Mouse (Mus musculus): ENCODE data around the gene Gstp2. TPM values are rescaled to one million over a fixed set of nuclear protein-coding genes. Genes with fewer than 3 reads are reported as not detected.

Gene Gstp2
- polyA plus RNA-seq, 1 experiment = 188 TPM

DNA sequence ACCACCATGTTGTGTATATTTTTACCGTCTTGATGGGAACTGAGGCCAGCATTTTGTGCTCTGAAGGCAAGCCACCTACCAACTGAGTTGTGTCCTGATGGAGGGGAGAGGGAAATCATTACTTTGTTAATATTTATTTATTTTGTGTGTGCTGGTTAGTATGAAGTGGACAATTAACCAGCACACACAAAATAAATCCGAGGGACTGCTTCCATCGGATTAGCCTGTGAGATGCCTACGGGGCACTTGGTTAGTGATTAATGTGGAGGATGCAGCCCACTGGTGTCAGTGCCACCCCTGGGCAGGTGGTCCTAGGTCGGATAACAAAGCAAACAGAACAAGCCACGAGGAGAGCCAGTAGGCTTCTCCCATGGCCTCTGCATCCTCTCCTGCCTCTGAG is 50.9 kb downstream of the Gstp2 start:
- WGBS = 52% methylated on average over 6 of the region's 6 CpGs
- no peak for DNase-seq (ENCODE audit: low read depth, low spot score)

DNA sequence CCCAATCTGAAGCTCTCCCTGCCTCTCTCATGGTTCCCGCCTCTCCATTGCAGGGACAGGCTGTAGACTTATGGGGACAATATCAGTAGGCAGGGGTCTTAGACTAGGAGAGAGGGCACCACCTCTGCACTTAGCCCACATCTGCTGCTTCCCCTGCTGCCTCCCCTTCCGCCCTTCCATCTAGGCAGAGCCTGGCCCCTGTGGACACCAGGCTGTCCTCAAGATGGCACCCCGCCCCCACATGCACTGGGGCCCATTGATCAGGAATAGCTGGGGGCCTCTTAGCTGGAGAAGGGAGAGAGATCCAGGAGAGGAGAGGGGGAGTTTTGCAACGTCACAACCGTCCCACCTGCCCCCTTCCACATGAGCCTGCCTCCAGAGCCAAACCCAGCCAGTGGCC is 53.4 kb downstream of the Gstp2 start, which contains the start of gene Tbx10:
TSS of gene Tbx10 (plus strand) at position 337 of the 400 bp plus-strand sequence.
- no peak for DNase-seq (ENCODE audit: low read depth, low spot score)
- 73% methylated on average over 5 of the region's 5 CpGs for WGBS

DNA sequence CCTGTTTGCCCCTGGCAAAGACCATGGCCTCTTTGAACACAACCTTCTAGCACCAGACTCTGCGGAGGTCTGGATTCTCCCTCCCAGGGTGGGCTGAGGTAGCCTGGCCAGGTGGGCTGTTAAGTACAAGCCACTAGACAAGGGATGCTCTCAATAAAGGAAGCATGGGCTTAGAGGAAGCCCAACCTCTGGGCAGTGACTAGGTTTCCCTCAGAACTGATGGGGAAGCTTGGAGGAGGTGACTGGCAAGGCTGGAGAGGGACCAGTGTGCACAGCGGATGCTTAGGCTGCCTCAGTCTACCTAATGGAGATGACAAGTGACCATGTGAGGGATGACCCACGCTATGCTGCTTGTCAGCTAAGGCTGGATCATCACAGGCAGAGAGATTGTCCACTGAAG is 53.9 kb downstream of the Gstp2 start:
- no peak for DNase-seq (ENCODE audit: low read depth, low spot score)
- WGBS = 89% methylated on average over 3 of the region's 3 CpGs

DNA sequence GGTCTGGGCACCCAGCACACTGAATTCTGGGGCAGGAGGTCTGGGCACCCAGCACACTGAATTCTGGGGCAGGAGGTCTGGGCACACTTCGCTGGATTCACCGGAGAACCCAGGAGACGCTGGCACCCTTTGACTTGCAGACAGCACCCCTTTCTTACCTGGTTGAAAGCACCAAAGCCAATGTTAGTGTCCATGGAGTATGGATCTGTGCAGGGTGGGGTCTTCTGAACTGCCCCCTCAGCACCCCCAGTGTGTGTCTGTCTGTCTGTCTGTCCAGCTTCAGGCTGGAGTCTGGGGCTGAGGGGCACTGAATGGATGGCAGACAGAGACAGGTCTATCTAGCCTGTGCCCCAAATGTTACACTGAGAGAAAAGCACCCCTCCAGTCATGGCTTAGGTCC is 54.3 kb downstream of the Gstp2 start:
- 96% methylated on average over 3 of the region's 3 CpGs for WGBS

DNA sequence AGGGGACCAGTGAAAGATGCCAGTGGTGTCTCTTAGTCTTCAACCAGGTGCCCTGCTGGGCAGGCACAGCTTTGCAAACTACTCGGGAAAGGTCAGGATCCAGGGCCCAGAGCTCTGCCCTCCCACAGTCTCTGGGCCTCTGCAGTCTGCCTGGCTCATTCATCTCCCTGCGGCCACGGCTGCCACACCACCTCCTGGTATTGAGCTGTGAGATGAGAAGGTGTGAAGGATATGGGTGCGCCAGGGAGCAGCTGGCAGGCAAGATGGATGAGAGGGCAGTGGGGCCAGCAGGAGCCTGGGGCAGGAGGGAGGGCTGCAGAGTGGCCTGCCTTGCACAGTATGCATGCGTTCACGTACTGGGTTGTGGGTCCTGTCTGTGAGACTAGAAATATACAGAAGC is 55.0 kb downstream of the Gstp2 start:
- no peak for DNase-seq (ENCODE audit: low read depth, low spot score)
- WGBS = 67% methylated on average over 6 of the region's 6 CpGs

More for the DNA sequence above, 54.3 kb downstream of the Gstp2 start:
- no peak for DNase-seq (ENCODE audit: low read depth, low spot score)

Other genes with a start within 250 kb of the Gstp2 start
- 49.1 and 75.4 TPM in 2 replicates for gene Chka, start 194.2 kb downstream of the Gstp2 start, polyA plus RNA-seq (2012; rRNA removed)
- 164 and 198 TPM in 2 replicates for gene Tcirg1, start 138.9 kb downstream of the Gstp2 start, polyA plus RNA-seq (2012; rRNA removed)
- 417 TPM in 2 replicates for gene Ndufs8, start 133.2 kb downstream of the Gstp2 start, polyA plus RNA-seq (2012; rRNA removed)
- 21.4 and 45.1 TPM in 2 replicates for gene Aldh3b1, start 116.2 kb downstream of the Gstp2 start, polyA plus RNA-seq (2012; rRNA removed)
- 123 and 160 TPM in 2 replicates for gene Unc93b1, start 110.8 kb downstream of the Gstp2 start, polyA plus RNA-seq (2012; rRNA removed)
- gene Aldh3b3, start 87.4 kb downstream of the Gstp2 start, polyA plus RNA-seq (2012; rRNA removed) = 0.16 and 0.95 TPM in 2 replicates
- gene Aldh3b2, start 73.7 kb downstream of the Gstp2 start, polyA plus RNA-seq (2012; rRNA removed) = 1.3 and 2.0 TPM in 2 replicates
- gene Acy3, start 59.5 kb downstream of the Gstp2 start, polyA plus RNA-seq (2012; rRNA removed) = 42.5 and 88.2 TPM in 2 replicates
- gene Tbx10, start 53.3 kb downstream of the Gstp2 start, polyA plus RNA-seq (2012; rRNA removed) = not detected in 2 replicates
- gene Nudt8, start 45.4 kb downstream of the Gstp2 start, polyA plus RNA-seq (2012; rRNA removed) = 7.7 and 10.5 TPM in 2 replicates
- gene Gm49405, start 45.4 kb downstream of the Gstp2 start, polyA plus RNA-seq (2012; rRNA removed) = 1.0 and 2.2 TPM in 2 replicates
- gene Doc2g, start 42.7 kb downstream of the Gstp2 start, polyA plus RNA-seq (2012; rRNA removed) = 6.8 and 7.3 TPM in 2 replicates
- gene Ndufv1, start 33.2 kb downstream of the Gstp2 start, polyA plus RNA-seq (2012; rRNA removed) = 152 and 205 TPM in 2 replicates
- 910 and 1,226 TPM in 2 replicates for gene Gstp1, start 8.0 kb downstream of the Gstp2 start, polyA plus RNA-seq (2012; rRNA removed)
- gene Gstp3, start 13.5 kb upstream of the Gstp2 start, polyA plus RNA-seq (2012; rRNA removed) = 19.4 and 21.9 TPM in 2 replicates
- gene Cabp2, start 35.6 kb upstream of the Gstp2 start, polyA plus RNA-seq (2012; rRNA removed) = not detected in 2 replicates
- gene Cdk2ap2, start 51.2 kb upstream of the Gstp2 start, polyA plus RNA-seq (2012; rRNA removed) = 319 and 372 TPM in 2 replicates
- 114 and 145 TPM in 2 replicates for gene Pitpnm1, start 54.0 kb upstream of the Gstp2 start, polyA plus RNA-seq (2012; rRNA removed)
- 62.8 and 63.6 TPM in 2 replicates for gene Aip, start 79.8 kb upstream of the Gstp2 start, polyA plus RNA-seq (2012; rRNA removed)
- gene Gpr152, start 93.8 kb upstream of the Gstp2 start, polyA plus RNA-seq (2012; rRNA removed) = 0.03 TPM in 1 of 2 replicates, not detected in the other
- 0.45 and 0.88 TPM in 2 replicates for gene Cabp4, start 98.0 kb upstream of the Gstp2 start, polyA plus RNA-seq (2012; rRNA removed)
- 385 and 500 TPM in 2 replicates for gene Coro1b, start 102.6 kb upstream of the Gstp2 start, polyA plus RNA-seq (2012; rRNA removed)
- gene Ptprcap, start 107.6 kb upstream of the Gstp2 start, polyA plus RNA-seq (2012; rRNA removed) = 56.3 and 62.6 TPM in 2 replicates
- gene Rps6kb2, start 117.3 kb upstream of the Gstp2 start, polyA plus RNA-seq (2012; rRNA removed) = 37.5 and 49.3 TPM in 2 replicates
- 3.2 and 3.3 TPM in 2 replicates for gene Carns1, start 129.5 kb upstream of the Gstp2 start, polyA plus RNA-seq (2012; rRNA removed)
- gene Tbc1d10c, start 145.3 kb upstream of the Gstp2 start, polyA plus RNA-seq (2012; rRNA removed) = 23.0 TPM in 2 replicates
- gene Ppp1ca, start 146.0 kb upstream of the Gstp2 start, polyA plus RNA-seq (2012; rRNA removed) = 374 and 382 TPM in 2 replicates
- gene Rad9a, start 155.6 kb upstream of the Gstp2 start, polyA plus RNA-seq (2012; rRNA removed) = 25.5 and 26.9 TPM in 2 replicates
- gene Clcf1, start 168.2 kb upstream of the Gstp2 start, polyA plus RNA-seq (2012; rRNA removed) = 7.4 and 8.4 TPM in 2 replicates
- gene AC109138.7, start 168.3 kb upstream of the Gstp2 start, polyA plus RNA-seq (2012; rRNA removed) = not detected in 2 replicates
- 116 and 130 TPM in 2 replicates for gene Pold4, start 185.9 kb upstream of the Gstp2 start, polyA plus RNA-seq (2012; rRNA removed)
- gene Ssh3, start 223.2 kb upstream of the Gstp2 start, polyA plus RNA-seq (2012; rRNA removed) = 102 and 151 TPM in 2 replicates
- 2.0 and 2.4 TPM in 2 replicates for gene Ankrd13d, start 237.1 kb upstream of the Gstp2 start, polyA plus RNA-seq (2012; rRNA removed)

Data from large intestine, adult 2 months (tissue).